Mouse (Mus musculus) embryonic facial prominence, embryonic 11.5 days (tissue): ENCODE data around the gene Sema5a. TPM values are rescaled to one million over a fixed set of nuclear protein-coding genes. Genes with fewer than 3 reads are reported as not detected.
A peak's percentile ranks its signal among the peaks of the same experiment; 100 is the strongest.

ENCODE experiments used
- ATAC-seq: fragments of 200-750 bp; cut with Nextera tagmentation; replicated peaks from 2 replicates; pipeline ENCODE4 v1.8.0; 2017; ENCODE audit warnings: low read depth; ENCODE audit not compliant: insufficient number of reproducible peaks, low FRiP score, low TSS enrichment
- DNase-seq: peaks from one replicate; pipeline ENCODE4 v3.0.0-alpha.2; 2015; ENCODE audit warnings: low spot score
- H3K27ac ChIP-seq: fragments of 300-500 bp; sonication (generic); replicated peaks from 2 replicates; pipeline ENCODE4 v1.5.1; 2014; ENCODE audit warnings: mild to moderate bottlenecking, low read depth, low read length, control low read depth
- H3K27me3 ChIP-seq: fragments of 300-500 bp; sonication (generic); 2 replicates; pipeline ENCODE4 v1.6.1; 2014; ENCODE audit warnings: mild to moderate bottlenecking, low read length, moderate library complexity, mixed read lengths; ENCODE audit not compliant: control insufficient read depth, insufficient read depth
- H3K36me3 ChIP-seq: fragments of 300-500 bp; sonication (generic); replicated peaks from 2 replicates; pipeline ENCODE4 v1.6.1; 2014; ENCODE audit warnings: low read depth, mild to moderate bottlenecking, low read length, moderate library complexity, mixed read lengths; ENCODE audit not compliant: control insufficient read depth, insufficient read depth
- H3K4me1 ChIP-seq: fragments of 300-500 bp; sonication (generic); 2 replicates; pipeline ENCODE4 v1.6.1; 2014; ENCODE audit warnings: low read length, mixed read lengths; ENCODE audit not compliant: control insufficient read depth, insufficient read depth
- H3K4me2 ChIP-seq: fragments of 300-500 bp; sonication (generic); 2 replicates; pipeline ENCODE4 v1.6.1; 2014; ENCODE audit warnings: low read depth, mild to moderate bottlenecking, control low read depth, low read length, moderate library complexity
- H3K4me3 ChIP-seq: fragments of 300-500 bp; sonication (generic); 2 replicates; pipeline ENCODE4 v1.5.1; 2014; ENCODE audit warnings: low read depth, low read length, control low read depth
- H3K9ac ChIP-seq: fragments of 300-500 bp; sonication (generic); replicated peaks from 2 replicates; pipeline ENCODE4 v1.6.1; 2014; ENCODE audit warnings: mild to moderate bottlenecking, control low read depth, low read length
- H3K9me3 ChIP-seq: fragments of 300-500 bp; sonication (generic); replicated peaks from 2 replicates; pipeline ENCODE4 v1.6.1; 2016; ENCODE audit warnings: mild to moderate bottlenecking, low read length, inconsistent platforms, mixed read lengths; ENCODE audit not compliant: control insufficient read depth
- WGBS: fragments of 180-500 bp; shearing (Covaris S2); extraction: QIAGEN DNeasy Blood & Tissue Kit; methylation state at CpG from one replicate; pipeline ENCODE4 v1.1.7; 2014; 5-methylcytosine and 5-hydroxymethylcytosine counted together
- polyA plus RNA-seq: library from polyadenylated mRNA; unstranded; fragments of >200 nt; fragmentation: Nextera tagmentation; extraction: Ambion mirVana; gene quantifications from 2 replicates; pipeline ENCODE4 v1.2.1, GENCODE M21; 2014

The Sema5a gene
- polyA plus RNA-seq, 1 experiment from 2014 or later: 20.2 TPM

- H3K9me3 ChIP-seq: no peaks in the 10 kb centered on the region
- no peaks in the 10 kb centered on the region for H3K36me3 ChIP-seq
- no peaks in the 10 kb centered on the region for H3K27me3 ChIP-seq
- no peak overlapping the region for H3K9ac ChIP-seq
- WGBS: 78% methylated on average over 1 of the region's 1 CpGs
- no peak overlapping the region for H3K4me3 ChIP-seq
- DNase-seq (no peak), ATAC-seq (no peak)
- H3K4me2 ChIP-seq: no peak overlapping the region
- H3K27ac ChIP-seq: no peak overlapping the region
- no peaks in the 10 kb centered on the region for H3K4me1 ChIP-seq
Observed at GRCm38 (mm10) chr15:32542746-32543145, 298.1 kb downstream of the Sema5a start.

DNA sequence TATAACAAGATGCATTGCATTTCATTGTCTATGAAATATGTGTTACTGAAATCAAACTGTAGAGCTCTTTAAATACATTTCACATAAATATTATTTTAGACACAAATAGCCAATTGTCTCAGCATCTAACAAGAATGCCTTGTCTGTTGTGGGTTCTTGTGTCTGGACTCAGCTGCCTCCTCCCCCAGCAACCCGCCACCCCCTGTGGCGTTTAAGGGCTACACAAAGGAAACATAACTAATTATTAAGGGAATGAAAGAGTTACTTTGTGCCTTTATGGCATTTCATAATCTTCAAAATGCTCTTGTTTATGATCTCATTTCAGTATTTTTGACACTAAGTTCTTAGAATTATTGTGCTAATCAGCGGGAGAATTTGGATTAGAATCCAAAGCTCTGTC, 298.6 kb downstream of the Sema5a start:
- Histone ChIP-seq H3K4me3 (no peak overlapping the region), H3K27me3 (no peaks in the 10 kb centered on the region), H3K9me3 (no peaks in the 10 kb centered on the region), H3K4me2 (no peak overlapping the region), H3K27ac (no peak overlapping the region), H3K9ac (no peak overlapping the region), H3K36me3 (no peaks in the 10 kb centered on the region), H3K4me1 (no peaks in the 10 kb centered on the region)
- ATAC-seq (no peak), DNase-seq (no peak)
- WGBS: 88% methylated on average over 3 of the region's 3 CpGs

DNA sequence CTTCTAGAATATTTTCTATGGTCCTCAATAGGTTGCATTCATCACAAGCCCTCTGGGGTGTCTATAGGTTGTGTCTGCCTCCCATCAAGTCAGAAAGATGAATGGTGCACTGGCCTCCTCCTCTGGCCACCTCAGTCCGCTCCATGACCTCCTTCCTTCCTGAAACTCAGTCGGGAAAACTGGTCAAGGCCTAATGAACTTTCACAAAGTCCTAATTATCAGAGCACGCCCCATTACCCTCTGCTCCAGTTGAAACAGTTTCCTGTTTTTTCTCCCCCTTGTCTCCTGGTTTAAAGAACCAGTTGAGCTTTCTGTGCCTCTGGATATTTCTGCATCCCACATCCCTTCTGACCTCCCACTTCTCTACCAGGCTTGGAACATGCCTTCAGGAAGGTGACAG, 300.8 kb downstream of the Sema5a start:
- H3K27ac ChIP-seq: no peak overlapping the region
- no peaks in the 10 kb centered on the region for H3K9me3 ChIP-seq
- H3K4me1 ChIP-seq: no peaks in the 10 kb centered on the region
- ATAC-seq: no peak
- no peak overlapping the region for H3K4me3 ChIP-seq
- H3K27me3 ChIP-seq: no peaks in the 10 kb centered on the region
- no peaks in the 10 kb centered on the region; the same call in 1 of the 2 replicates for H3K36me3 ChIP-seq
- no peak overlapping the region for H3K9ac ChIP-seq
- 44% methylated on average over 3 of the region's 3 CpGs for WGBS
- H3K4me2 ChIP-seq: no peak overlapping the region
- DNase-seq: no peak

- no peaks in the 10 kb centered on the region; the same call in 1 of the 2 replicates for H3K36me3 ChIP-seq
- H3K9me3 ChIP-seq: no peaks in the 10 kb centered on the region
- H3K9ac ChIP-seq: no peak overlapping the region
- WGBS: 83% methylated on average over 7 of the region's 7 CpGs
- H3K27ac ChIP-seq: no peak overlapping the region
- H3K4me3 ChIP-seq: no peak overlapping the region
- ATAC-seq: no peak
- H3K4me2 ChIP-seq: no peak overlapping the region
- H3K27me3 ChIP-seq: no peaks in the 10 kb centered on the region
- DNase-seq: no peak
- no peaks in the 10 kb centered on the region for H3K4me1 ChIP-seq
Observed at GRCm38 (mm10) chr15:32546746-32547145, 302.1 kb downstream of the Sema5a start.

GRCm38 (mm10) chr15:32558925-32559324, 314.3 kb downstream of the Sema5a start:
- Histone ChIP-seq H3K4me2 (no peak overlapping the region), H3K9me3 (no peaks in the 10 kb centered on the region)

DNA sequence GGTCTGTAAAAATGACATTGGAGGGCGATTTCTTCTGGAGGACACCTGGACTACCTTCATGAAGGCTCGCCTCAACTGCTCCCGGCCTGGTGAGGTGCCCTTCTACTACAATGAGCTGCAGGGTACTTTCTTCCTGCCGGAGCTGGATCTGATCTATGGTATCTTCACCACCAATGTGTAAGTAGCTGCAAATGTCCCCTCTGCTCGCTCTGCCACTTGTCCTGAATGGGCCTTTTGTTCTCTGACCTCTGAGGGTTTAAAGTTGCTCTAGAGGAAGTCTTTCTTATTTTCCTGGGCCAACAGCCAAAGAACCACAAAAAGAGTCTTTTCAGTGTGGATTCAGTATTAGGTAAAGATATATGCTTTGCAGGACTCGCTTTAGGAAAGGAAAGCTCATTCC, 318.0 kb downstream of the Sema5a start:
- WGBS: 47% methylated on average over 6 of the region's 6 CpGs
- Histone ChIP-seq H3K27ac (no peak overlapping the region), H3K36me3 (no peaks in the 10 kb centered on the region), H3K4me3 (no peak overlapping the region), H3K4me2 (no peak overlapping the region), H3K4me1 (no peaks in the 10 kb centered on the region), H3K9ac (no peak overlapping the region), H3K9me3 (no peaks in the 10 kb centered on the region), H3K27me3 (no peaks in the 10 kb centered on the region)
- no peak for ATAC-seq
- peak; percentile 22 for DNase-seq

More at GRCm38 (mm10) chr15:32558925-32559324, 314.3 kb downstream of the Sema5a start:
- Histone ChIP-seq H3K36me3 (no peaks in the 10 kb centered on the region), H3K9ac (no peak overlapping the region), H3K4me1 (no peaks in the 10 kb centered on the region), H3K27me3 (no peaks in the 10 kb centered on the region), H3K4me3 (no peak overlapping the region), H3K27ac (no peak overlapping the region)
- ATAC-seq: no peak
- WGBS: 93% methylated on average over 2 of the region's 2 CpGs
- DNase-seq: no peak

DNA sequence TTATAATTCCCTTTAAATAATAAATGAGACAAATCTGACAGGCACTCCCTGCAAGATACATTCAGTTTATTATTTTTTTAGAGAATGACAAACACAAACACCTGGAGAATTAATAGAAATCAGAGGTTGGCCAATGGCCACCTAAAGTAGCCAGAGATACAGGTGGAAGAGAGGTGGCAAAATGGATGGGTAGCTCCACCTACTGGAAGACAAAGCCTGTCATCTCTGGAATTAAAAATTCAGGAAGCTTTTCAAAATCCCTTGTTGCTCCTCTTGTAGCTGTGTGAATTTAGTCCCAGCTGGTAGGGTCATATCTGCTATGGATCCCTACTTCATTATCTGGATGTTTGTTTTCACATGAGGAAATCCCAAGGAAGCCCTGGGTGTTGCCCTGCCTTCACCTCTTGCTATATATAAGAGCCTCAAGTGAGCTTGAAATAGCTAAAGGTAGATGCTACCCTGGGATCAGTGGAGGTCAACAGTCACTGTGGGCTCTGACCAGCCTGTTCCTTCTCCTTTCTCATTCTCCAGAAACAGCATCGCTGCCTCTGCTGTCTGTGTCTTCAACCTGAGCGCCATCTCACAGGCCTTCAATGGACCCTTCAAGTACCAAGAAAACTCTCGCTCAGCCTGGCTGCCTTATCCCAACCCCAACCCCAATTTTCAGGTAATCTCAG, 323.7 kb downstream of the Sema5a start:
- ATAC-seq (no peak), DNase-seq (no peak)
- 80% methylated on average over 3 of the region's 3 CpGs for WGBS
- no peak overlapping the region for H3K4me3 ChIP-seq
- no peaks in the 10 kb centered on the region for H3K36me3 ChIP-seq
- H3K27me3 ChIP-seq: no peaks in the 10 kb centered on the region
- no peak overlapping the region for H3K27ac ChIP-seq
- no peak overlapping the region for H3K4me2 ChIP-seq
- no peaks in the 10 kb centered on the region for H3K4me1 ChIP-seq
- no peak overlapping the region for H3K9ac ChIP-seq
- no peaks in the 10 kb centered on the region for H3K9me3 ChIP-seq

DNA sequence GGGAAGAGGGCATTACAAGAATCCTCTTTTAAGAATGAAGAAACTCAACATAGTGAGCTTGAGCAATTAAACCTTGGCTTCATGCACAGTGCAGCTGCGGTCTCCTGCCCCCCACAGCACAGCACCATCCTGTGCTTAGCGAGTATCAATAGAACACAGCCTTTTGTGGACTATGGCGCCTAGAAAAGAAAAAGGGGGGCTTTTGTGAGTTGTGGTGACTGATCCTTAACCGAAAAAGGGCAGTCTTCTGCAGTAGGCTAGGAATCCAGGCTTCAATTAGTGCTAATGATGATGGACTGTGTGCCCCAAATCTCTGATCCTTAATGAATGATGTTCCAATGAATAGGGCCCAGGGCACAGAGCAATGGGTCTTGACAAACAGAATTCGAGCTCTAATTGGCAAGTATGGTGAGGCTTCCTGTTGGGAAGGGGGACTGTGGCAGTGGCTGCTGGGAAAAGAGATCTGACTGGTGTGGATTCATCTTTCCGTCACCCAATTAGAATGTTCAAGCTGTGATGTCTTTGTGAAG, 324.3 kb downstream of the Sema5a start:
- DNase-seq: no peak
- H3K9me3 ChIP-seq: no peaks in the 10 kb centered on the region
- H3K27me3 ChIP-seq: no peaks in the 10 kb centered on the region
- H3K4me3 ChIP-seq: no peak overlapping the region
- H3K4me1 ChIP-seq: no peaks in the 10 kb centered on the region
- H3K9ac ChIP-seq: no peak overlapping the region
- peak; percentile 67 for ATAC-seq
- WGBS: 67% methylated on average over 6 of the region's 6 CpGs
- H3K4me2 ChIP-seq: no peak overlapping the region
- H3K36me3 ChIP-seq: no peaks in the 10 kb centered on the region
- H3K27ac ChIP-seq: no peak overlapping the region
